Mouse (Mus musculus) frontal cortex, postnatal 14 days (tissue): ENCODE measurements around the gene Ube2j1.
"Not testable (repeated sequence)": the region's sequence is repeated elsewhere in the genome, so short reads cannot be mapped to it uniquely, and the experiment has no call there.

Experiments used
- DNase-seq, 2 experiments: peaks; one replicate each; pipeline ENCODE4 v3.0.0; 2022; ENCODE audit warnings: low spot score in 2 of 2

Gene Ube2j1

GRCm38 (mm10) chr4:33031195-33031960 lies at the start of gene Ube2j1:
Gene Ube2j1 (plus strand): TSS chr4:33031416.
- peak; percentile 75 to 79 for DNase-seq

GRCm38 (mm10) chr4:32981617-32982016 lies 49.6 kb upstream of the Ube2j1 start:
- DNase-seq, result no peak

GRCm38 (mm10) chr4:32982041-32982715 lies 49.0 kb upstream of the Ube2j1 start:
- DNase-seq, result peak; percentile 11 to 39

GRCm38 (mm10) chr4:32982716-32983175 lies 48.5 kb upstream of the Ube2j1 start, which contains the start of gene Rragd:
Gene Rragd (plus strand): TSS chr4:32983037.
- DNase-seq, result peak; percentile 27 to 41

- peak; percentile 23 to 58 for DNase-seq
Observed at GRCm38 (mm10) chr4:32983176-32984155, 47.8 kb upstream of the Ube2j1 start.

- no peak for DNase-seq
Observed at GRCm38 (mm10) chr4:32984242-32984641, 47.0 kb upstream of the Ube2j1 start.

DNA sequence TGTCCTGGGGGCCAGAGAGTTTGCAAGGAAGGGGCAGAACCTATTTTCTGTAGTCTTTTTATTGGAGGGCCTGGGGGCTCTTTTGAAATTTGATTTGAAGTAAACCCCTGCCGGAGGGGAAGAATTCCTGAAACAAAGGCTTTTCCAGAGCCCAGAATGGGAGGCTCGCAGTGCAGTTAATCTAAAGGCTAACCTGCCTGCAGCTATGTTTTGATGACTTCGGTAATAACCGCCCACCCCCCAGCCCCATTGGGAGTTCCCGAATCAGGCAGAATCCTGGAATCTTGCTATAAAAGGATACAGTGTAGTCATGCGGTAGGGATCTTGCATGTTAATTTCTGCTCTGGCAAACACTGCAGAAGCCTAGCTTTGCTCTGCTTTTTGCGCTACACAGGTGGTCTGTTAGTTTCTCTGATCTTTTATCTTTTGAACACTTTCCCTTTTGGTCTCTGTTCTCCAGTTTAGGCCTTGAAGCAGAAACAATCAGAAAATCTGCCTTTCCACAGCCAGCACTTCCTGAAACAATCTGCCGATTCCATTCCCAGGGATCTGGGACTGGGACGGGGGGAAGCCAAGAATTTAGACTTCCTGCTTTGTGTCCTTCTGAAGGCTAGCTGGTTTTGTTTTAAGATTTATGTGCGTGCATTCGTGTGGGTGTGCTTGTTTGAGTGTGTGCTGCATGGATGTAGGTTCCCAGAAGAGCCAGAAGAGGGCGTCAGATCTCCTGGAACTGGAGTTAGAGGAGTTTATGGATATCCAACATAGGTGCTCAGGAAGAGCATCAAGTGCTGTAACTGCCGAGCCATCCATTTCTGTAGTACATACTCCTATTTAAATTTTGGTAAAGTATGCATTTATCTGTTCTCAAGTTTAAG lies 46.2 kb upstream of the Ube2j1 start:
- DNase-seq, result peak in 1 of 2 experiments; percentile 10

DNA sequence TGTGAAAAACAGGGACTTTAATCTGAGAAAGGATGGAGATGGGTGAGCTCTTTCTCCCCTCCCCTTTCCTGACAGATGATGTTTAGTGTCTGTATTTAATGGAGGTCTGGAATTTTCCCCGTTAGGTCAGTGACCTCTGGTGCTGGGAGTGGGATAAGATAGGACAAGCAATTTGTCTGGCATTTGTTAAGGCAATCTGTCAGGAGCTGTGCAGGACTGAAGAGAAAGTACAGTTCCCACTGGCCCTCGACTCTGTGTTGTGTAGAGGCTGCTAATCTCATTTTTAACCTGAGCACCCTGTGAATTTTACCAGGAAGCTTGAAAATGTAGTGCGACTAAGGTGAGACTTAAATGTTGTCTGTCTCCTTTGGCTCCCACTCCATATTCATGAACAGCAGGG lies 45.5 kb upstream of the Ube2j1 start:
- DNase-seq, result no peak

DNA sequence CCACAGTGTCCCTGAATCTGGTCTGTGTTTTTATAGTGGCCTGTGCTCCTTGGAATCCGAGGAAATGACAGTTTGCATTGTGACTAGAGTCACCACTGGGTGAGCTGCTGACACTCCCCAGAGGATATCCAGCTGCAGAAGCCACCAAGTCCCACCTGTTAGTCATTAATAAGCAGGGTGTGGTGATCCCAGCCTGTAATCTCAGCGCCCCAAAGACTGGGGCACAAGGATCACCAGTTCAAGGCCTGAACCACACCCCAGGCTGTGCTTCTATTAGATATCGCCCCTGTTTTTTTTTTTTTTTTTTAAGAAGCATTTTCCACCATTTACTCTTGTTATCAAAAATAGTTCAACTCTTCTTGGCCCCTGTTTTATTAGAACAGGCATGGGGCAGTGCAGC lies 44.2 kb upstream of the Ube2j1 start:
- no peak for DNase-seq

DNA sequence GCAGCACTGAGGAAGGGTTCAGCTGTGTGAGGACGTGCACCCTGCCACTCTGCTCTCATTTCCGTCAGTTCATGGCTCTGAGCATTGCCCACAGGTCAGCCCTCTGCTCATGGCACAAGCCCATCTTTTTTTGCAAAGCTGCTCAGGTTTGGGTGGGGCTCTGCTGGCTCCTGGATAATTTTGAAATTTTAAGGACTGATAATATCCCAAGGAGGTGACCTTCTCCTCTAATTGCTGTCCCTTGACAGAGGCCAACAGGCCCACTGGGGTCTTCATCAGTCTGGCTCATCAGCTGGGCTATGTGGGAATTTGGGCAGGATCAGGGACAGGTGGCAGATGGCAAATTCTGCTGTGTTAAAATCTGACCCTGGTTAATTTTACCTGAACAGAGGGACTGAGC lies 41.9 kb upstream of the Ube2j1 start:
- DNase-seq, result no peak

DNA sequence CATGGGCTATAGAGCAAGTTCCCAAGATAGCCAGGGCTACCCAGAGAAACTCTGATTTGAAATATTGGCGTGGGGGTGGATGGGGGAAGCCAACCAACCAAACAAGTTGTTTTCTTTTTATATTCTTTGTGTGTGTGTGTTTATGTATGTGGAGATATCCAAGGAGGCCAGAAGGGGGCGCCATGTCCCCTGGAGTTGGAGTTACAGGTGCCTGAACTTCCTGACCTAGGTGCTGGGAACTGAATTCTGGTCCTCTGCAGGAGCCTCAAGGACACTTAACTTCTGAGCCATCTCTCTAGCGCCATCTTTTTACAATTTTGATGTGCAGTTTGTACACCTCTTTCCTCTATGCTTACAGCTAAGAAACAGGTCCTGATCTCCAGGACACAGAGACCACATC lies 37.0 kb upstream of the Ube2j1 start:
- DNase-seq, result no peak

- DNase-seq, result no peak
Observed at GRCm38 (mm10) chr4:32996083-32996482, 35.1 kb upstream of the Ube2j1 start.

DNA sequence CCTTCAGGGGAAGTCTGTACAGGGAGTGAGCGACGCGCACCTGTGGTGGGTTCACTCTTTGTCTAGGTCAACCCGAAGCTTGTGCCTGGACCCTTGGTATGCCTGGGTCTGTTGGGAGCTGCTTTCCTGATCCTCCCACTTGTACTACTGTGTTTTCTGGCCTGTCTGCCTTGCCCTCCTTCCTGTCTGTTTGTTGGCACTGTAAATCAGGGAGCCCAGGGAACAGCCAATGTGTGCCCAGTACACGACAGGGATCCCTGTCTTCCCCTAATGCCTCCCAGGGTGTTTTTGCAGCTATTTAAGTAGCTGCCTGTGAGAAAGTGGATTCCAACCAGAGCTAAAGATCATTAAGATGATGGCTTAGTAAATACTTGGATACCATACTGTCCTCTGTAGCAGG lies 33.6 kb upstream of the Ube2j1 start:
- DNase-seq, result no peak

DNA sequence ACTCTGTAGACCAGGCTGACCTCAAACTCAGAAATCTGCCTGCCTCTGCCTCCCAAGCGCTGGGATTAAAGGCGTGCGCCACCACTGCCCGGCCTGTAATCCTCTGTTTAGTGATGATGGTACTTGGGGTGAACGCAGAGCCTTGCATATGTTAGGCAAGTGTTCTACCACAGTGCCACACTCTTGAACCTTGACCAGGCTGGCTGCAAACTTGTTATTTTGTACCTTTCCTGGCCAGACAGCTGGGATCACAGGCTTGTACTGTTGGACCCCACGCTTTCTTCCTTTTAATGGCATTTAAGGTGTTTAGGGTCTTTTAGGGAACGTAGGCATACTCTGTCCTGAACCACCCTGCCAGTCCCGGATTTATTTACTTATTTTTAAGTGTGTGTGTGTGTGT lies 32.2 kb upstream of the Ube2j1 start:
- DNase-seq, result no peak

DNA sequence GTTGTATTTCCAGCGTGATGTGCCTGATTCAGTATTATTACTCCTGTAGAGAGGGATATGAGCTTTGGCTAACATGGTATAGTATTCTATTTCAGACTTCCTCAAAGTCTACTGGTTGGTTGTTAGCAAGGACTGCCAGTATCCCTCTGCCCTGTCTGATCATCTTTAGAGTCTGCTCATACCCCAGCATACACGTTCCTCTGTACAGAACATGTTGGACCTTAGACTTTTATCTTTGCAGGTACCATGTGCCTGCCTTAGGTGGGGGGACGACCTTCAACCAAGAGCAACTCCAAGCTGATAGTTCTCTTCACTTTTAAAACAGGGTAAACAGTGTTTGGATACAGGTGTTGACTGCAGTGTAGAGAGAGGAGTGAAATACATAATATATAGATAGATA lies 29.1 kb upstream of the Ube2j1 start:
- DNase-seq, result no peak

DNA sequence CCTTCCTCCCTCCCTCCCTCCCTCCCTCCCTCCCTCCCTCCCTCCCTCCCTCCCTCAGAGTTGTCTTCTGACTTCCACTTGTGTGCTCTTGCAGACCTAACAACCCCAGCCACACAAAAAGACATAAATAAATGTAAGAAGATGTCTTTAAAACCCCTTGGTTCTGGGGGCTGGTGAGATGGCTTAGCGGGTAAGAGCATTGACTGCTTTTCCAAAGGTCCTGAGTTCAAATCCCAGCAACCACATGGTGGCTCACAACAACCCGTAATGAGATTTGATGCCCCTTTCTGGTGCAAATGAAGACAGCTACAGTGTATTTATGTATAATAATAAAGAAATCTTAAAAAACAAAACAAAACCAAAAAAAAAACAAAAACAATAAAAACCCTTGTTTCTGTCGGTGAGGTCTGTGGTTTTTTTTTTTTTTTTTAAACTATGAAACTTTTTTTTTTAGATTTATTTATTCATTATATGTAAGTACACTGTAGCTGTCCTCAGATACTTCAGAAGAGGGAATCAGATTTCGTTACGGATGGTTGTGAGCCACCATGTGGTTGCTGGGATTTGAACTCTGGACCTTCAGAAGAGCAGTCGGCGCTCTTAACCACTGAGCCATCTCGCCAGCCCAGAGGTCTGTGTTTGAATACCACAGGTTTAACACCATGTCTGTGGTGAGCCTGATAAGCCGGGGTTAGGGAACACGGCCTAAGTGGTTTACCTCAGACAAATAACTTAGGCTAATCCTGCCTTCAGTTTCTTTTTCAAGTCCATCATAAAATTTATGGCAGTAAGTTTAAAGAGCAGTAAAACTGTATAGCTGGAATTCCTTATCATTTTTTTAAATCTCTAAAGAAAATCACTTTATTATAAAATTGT lies 25.4 kb upstream of the Ube2j1 start:
- DNase-seq, result not testable (repeated sequence)

GRCm38 (mm10) chr4:33006844-33007243 lies 24.4 kb upstream of the Ube2j1 start:
- no peak for DNase-seq

GRCm38 (mm10) chr4:33007443-33008217 lies 23.6 kb upstream of the Ube2j1 start:
- no peak for DNase-seq

DNA sequence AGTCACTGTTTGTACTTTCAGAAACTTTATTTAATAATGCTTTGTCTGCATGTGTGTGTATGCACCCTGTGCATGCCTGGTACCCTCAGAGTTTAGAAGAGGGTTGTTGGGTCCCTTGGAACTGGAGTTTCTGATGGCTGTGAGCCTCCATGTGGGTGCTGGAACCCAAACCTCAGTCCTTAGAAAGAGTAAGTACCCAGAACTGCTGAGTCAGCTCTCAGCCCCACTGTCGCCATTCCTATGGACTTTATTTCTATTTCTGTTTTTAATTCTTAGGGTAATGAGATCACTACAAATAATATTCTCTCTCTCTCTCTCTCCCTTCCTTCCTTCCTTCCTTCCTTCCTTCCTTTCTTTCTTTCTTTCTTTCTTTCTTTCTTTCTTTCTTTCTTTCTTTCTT lies 21.1 kb upstream of the Ube2j1 start:
- no peak for DNase-seq
